22 mouse cellular contexts compared by ENCODE assay signal in genomic region chr8:120173195-120173594, GRCm38 (mm10). TPM values are rescaled to one million over a fixed set of nuclear protein-coding genes. Genes with fewer than 3 reads are reported as not detected.
"Had no signal": no experiment of that assay in that cellular context is flagged by ENCODE, and none has a peak within 500 bp of the region (broad histone marks: within the 10 kb centered on the region; RNA-seq: fewer than 3 reads in every experiment).

No protein-coding gene starts in this region.

- ATAC-seq: midbrain, embryonic 16.5 days had no signal

- H3K27ac ChIP-seq: liver, embryonic 14.5 days; midbrain, embryonic 12.5 days; neural tube, embryonic 13.5 days; neural tube, embryonic 15.5 days had no signal

- H3K4me3 ChIP-seq: midbrain, embryonic 10.5 days; midbrain, embryonic 12.5 days; myocyte; neural tube, embryonic 13.5 days; neural tube, embryonic 15.5 days had no signal

- H3K36me3 ChIP-seq: midbrain, embryonic 10.5 days; midbrain, embryonic 12.5 days; neural tube, embryonic 13.5 days; neural tube, embryonic 15.5 days had no signal

- H3K9ac ChIP-seq: liver, embryonic 14.5 days; lung, embryonic 14.5 days; midbrain, embryonic 12.5 days; neural tube, embryonic 13.5 days; neural tube, embryonic 15.5 days had no signal

- DNase-seq: lung, embryonic 14.5 days; lung, postnatal 4 days; midbrain, embryonic 14.5 days; retina, postnatal 1 day; right cerebral cortex, adult 18-20 months; right cerebral cortex, postnatal 25 days; right cerebral cortex, postnatal 4 days; spleen, adult 18-20 months; thymus, adult 18-20 months; thymus, postnatal 14 days; thymus, postnatal 36 days had no signal

- H3K9me3 ChIP-seq: midbrain, embryonic 10.5 days; midbrain, embryonic 12.5 days; neural tube, embryonic 13.5 days; neural tube, embryonic 15.5 days had no signal

- H3K4me2 ChIP-seq: lung, embryonic 14.5 days; midbrain, embryonic 12.5 days; neural tube, embryonic 13.5 days; neural tube, embryonic 15.5 days had no signal

RNA-seq across cellular contexts. Expression of gene Fam92b, which starts 4.1 kb away (rescaled TPM):
- total RNA-seq: megakaryocyte, adult 5-6 weeks; megakaryocyte-erythroid progenitor cell, adult 5-6 weeks had no signal
- polyA plus RNA-seq: liver, embryonic 14.5 days; liver, embryonic 16.5 days; lung, embryonic 14.5 days; myocyte; small intestine, adult 2 months had no signal
